Mouse (Mus musculus): Measurements from ENCODE around the gene Spata2l.
A peak's percentile ranks its signal among the peaks of the same experiment; 100 is the strongest.

GRCm38 (mm10) chr8:123235520-123236497 is at the start of gene Spata2l:
- TF ChIP-seq CTCF (conservative IDR thresholded peaks at IDR 0.05; ENCODE audit: insufficient read depth, insufficient read length, low read depth, low read length) (0 out of 2 replicates have a peak, but pooled peaks have one; percentile 19), POLR2A (IDR thresholded peaks at IDR 0.05; ENCODE audit: low read depth, low read length) (no peak)
